Mouse (Mus musculus): ENCODE results near the gene Taf5l. TPM values are rescaled to one million over a fixed set of nuclear protein-coding genes. Genes with fewer than 3 reads are reported as not detected.
A peak's percentile ranks its signal among the peaks of the same experiment; 100 is the strongest.

The Taf5l gene
- polyA plus RNA-seq, 1 experiment from 2014 or later, result 22.4 TPM

GRCm38 (mm10) chr8:123959473-123959872 lies 61.7 kb downstream of the Taf5l start:
- Histone ChIP-seq H3K9me3 (ENCODE audit: control insufficient read depth, low read length) (no peaks in the 10 kb centered on the region), H3K36me3 (ENCODE audit: control insufficient read depth, insufficient read depth, low read length) (peaks cover 30% of the 10 kb centered on the region), H3K4me3 (ENCODE audit: low read depth, low read length) (no peak overlapping the region), H3K4me2 (ENCODE audit: low read depth, low read length) (no peak overlapping the region), H3K9ac (replicated peaks; ENCODE audit: low read depth, low read length) (no peak overlapping the region), H3K27ac (ENCODE audit: low read depth, low read length) (no peak overlapping the region), H3K4me1 (ENCODE audit: control insufficient read depth, insufficient read depth, low read length) (no peaks in the 10 kb centered on the region), H3K27me3 (ENCODE audit: control insufficient read depth, insufficient read depth, low read length) (no peaks in the 10 kb centered on the region)
- WGBS, result 93% methylated on average over 6 of the region's 6 CpGs
- no peak for ATAC-seq (ENCODE audit: low read depth)

GRCm38 (mm10) chr8:123958130-123958529 lies 63.1 kb downstream of the Taf5l start:
- Histone ChIP-seq H3K9me3 (ENCODE audit: control insufficient read depth, low read length) (no peaks in the 10 kb centered on the region), H3K9ac (replicated peaks; ENCODE audit: low read depth, low read length) (no peak overlapping the region), H3K4me1 (ENCODE audit: control insufficient read depth, insufficient read depth, low read length) (no peaks in the 10 kb centered on the region), H3K4me2 (ENCODE audit: low read depth, low read length) (no peak overlapping the region), H3K27me3 (ENCODE audit: control insufficient read depth, insufficient read depth, low read length) (no peaks in the 10 kb centered on the region), H3K36me3 (ENCODE audit: control insufficient read depth, insufficient read depth, low read length) (peaks cover 35% of the 10 kb centered on the region), H3K4me3 (ENCODE audit: low read depth, low read length) (no peak overlapping the region), H3K27ac (ENCODE audit: low read depth, low read length) (no peak overlapping the region)
- ATAC-seq (ENCODE audit: low read depth), result no peak
- WGBS, result 80% methylated on average over 17 of the region's 17 CpGs

- Histone ChIP-seq H3K9me3 (ENCODE audit: control insufficient read depth, low read length) (no peaks in the 10 kb centered on the region), H3K4me2 (ENCODE audit: low read depth, low read length) (no peak overlapping the region), H3K9ac (replicated peaks; ENCODE audit: low read depth, low read length) (no peak overlapping the region), H3K27ac (ENCODE audit: low read depth, low read length) (no peak overlapping the region), H3K27me3 (ENCODE audit: control insufficient read depth, insufficient read depth, low read length) (no peaks in the 10 kb centered on the region), H3K36me3 (ENCODE audit: control insufficient read depth, insufficient read depth, low read length) (peaks cover 26% of the 10 kb centered on the region; the same call in 1 of the 2 replicates), H3K4me3 (ENCODE audit: low read depth, low read length) (no peak overlapping the region), H3K4me1 (ENCODE audit: control insufficient read depth, insufficient read depth, low read length) (no peaks in the 10 kb centered on the region)
- WGBS, result 92% methylated on average over 8 of the region's 8 CpGs
- no peak for ATAC-seq (ENCODE audit: low read depth)
Observed at GRCm38 (mm10) chr8:123954246-123954645, 67.0 kb downstream of the Taf5l start.

- Histone ChIP-seq H3K36me3 (ENCODE audit: control insufficient read depth, insufficient read depth, low read length) (peaks cover 22% of the 10 kb centered on the region; the same call in 1 of the 2 replicates), H3K4me1 (ENCODE audit: control insufficient read depth, insufficient read depth, low read length) (no peaks in the 10 kb centered on the region), H3K27ac (ENCODE audit: low read depth, low read length) (no peak overlapping the region), H3K4me3 (ENCODE audit: low read depth, low read length) (no peak overlapping the region), H3K9me3 (ENCODE audit: control insufficient read depth, low read length) (no peaks in the 10 kb centered on the region), H3K4me2 (ENCODE audit: low read depth, low read length) (no peak overlapping the region), H3K27me3 (ENCODE audit: control insufficient read depth, insufficient read depth, low read length) (no peaks in the 10 kb centered on the region), H3K9ac (replicated peaks; ENCODE audit: low read depth, low read length) (no peak overlapping the region)
- 86% methylated on average over 8 of the region's 8 CpGs for WGBS
- no peak for ATAC-seq (ENCODE audit: low read depth)
Observed at GRCm38 (mm10) chr8:123953686-123954085, 67.5 kb downstream of the Taf5l start.

GRCm38 (mm10) chr8:123950077-123950802 lies 71.0 kb downstream of the Taf5l start:
- H3K9ac ChIP-seq (replicated peaks; ENCODE audit: low read depth, low read length), result no peak overlapping the region; the same call in 1 of the 2 replicates
- ATAC-seq (ENCODE audit: low read depth), result no peak
- peaks cover 6% of the 10 kb centered on the region; the same call in 1 of the 2 replicates for H3K4me1 ChIP-seq (ENCODE audit: control insufficient read depth, insufficient read depth, low read length)
- no peaks in the 10 kb centered on the region for H3K9me3 ChIP-seq (ENCODE audit: control insufficient read depth, low read length)
- no peaks in the 10 kb centered on the region for H3K27me3 ChIP-seq (ENCODE audit: control insufficient read depth, insufficient read depth, low read length)
- H3K4me3 ChIP-seq (ENCODE audit: low read depth, low read length), result peak overlapping the region; percentile 95
- H3K27ac ChIP-seq (ENCODE audit: low read depth, low read length), result no peak overlapping the region
- peak overlapping the region; percentile 67 for H3K4me2 ChIP-seq (ENCODE audit: low read depth, low read length)
- WGBS, result 32% methylated on average over 10 of the region's 10 CpGs
- peaks cover 19% of the 10 kb centered on the region; the same call in 1 of the 2 replicates for H3K36me3 ChIP-seq (ENCODE audit: control insufficient read depth, insufficient read depth, low read length)

GRCm38 (mm10) chr8:123949686-123949986 lies 71.6 kb downstream of the Taf5l start:
- Histone ChIP-seq H3K4me3 (ENCODE audit: low read depth, low read length) (peak overlapping the region; percentile 95), H3K4me2 (ENCODE audit: low read depth, low read length) (peak overlapping the region; percentile 67), H3K4me1 (ENCODE audit: control insufficient read depth, insufficient read depth, low read length) (peaks cover 6% of the 10 kb centered on the region; the same call in 1 of the 2 replicates), H3K9ac (replicated peaks; ENCODE audit: low read depth, low read length) (peak overlapping the region; percentile 67), H3K36me3 (ENCODE audit: control insufficient read depth, insufficient read depth, low read length) (peaks cover 16% of the 10 kb centered on the region; the same call in 1 of the 2 replicates), H3K27me3 (ENCODE audit: control insufficient read depth, insufficient read depth, low read length) (no peaks in the 10 kb centered on the region), H3K27ac (ENCODE audit: low read depth, low read length) (peak overlapping the region; percentile 82), H3K9me3 (ENCODE audit: control insufficient read depth, low read length) (no peaks in the 10 kb centered on the region)
- ATAC-seq (ENCODE audit: low read depth), result peak; percentile 52
- WGBS, result 6% methylated on average over 10 of the region's 10 CpGs

GRCm38 (mm10) chr8:123948942-123949685 lies 72.1 kb downstream of the Taf5l start, which contains the start of gene Nup133:
TSS of gene Nup133 (minus strand) at chr8:123949265.
- WGBS, result under 1% methylated on average over 77 of the region's 77 CpGs
- Histone ChIP-seq H3K9me3 (ENCODE audit: control insufficient read depth, low read length) (no peaks in the 10 kb centered on the region), H3K4me3 (ENCODE audit: low read depth, low read length) (peak within 1 kb of the TSS; percentile 95), H3K4me2 (ENCODE audit: low read depth, low read length) (peak within 1 kb of the TSS; percentile 67), H3K27ac (ENCODE audit: low read depth, low read length) (peak within 1 kb of the TSS; percentile 82), H3K4me1 (ENCODE audit: control insufficient read depth, insufficient read depth, low read length) (peaks cover 6% of the 10 kb centered on the region; the same call in 1 of the 2 replicates), H3K36me3 (ENCODE audit: control insufficient read depth, insufficient read depth, low read length) (peaks cover 14% of the 10 kb centered on the region; the same call in 1 of the 2 replicates), H3K9ac (replicated peaks; ENCODE audit: low read depth, low read length) (peak within 1 kb of the TSS; percentile 67), H3K27me3 (ENCODE audit: control insufficient read depth, insufficient read depth, low read length) (no peaks in the 10 kb centered on the region)
- ATAC-seq (ENCODE audit: low read depth), result peak; percentile 88

Data from neural tube, embryonic 14.5 days (tissue).